Mouse (Mus musculus) fibroblast of lung, adult 2 months (primary cell): ENCODE data around the gene Cast.

Experiments used
- DNase-seq: peaks from one replicate; pipeline ENCODE4 v3.0.0-alpha.2; 2011; ENCODE audit warnings: low read depth

The Cast gene

GRCm38 (mm10) chr13:74695497-74696193 is 113.0 kb downstream of the Cast start:
- no peak for DNase-seq
